Mouse (Mus musculus): ENCODE data around the gene Padi2. TPM values are rescaled to one million over a fixed set of nuclear protein-coding genes. Genes with fewer than 3 reads are reported as not detected.

Padi2 gene
- polyA plus RNA-seq, 1 experiment from 2014 or later: 3.8 TPM

DNA sequence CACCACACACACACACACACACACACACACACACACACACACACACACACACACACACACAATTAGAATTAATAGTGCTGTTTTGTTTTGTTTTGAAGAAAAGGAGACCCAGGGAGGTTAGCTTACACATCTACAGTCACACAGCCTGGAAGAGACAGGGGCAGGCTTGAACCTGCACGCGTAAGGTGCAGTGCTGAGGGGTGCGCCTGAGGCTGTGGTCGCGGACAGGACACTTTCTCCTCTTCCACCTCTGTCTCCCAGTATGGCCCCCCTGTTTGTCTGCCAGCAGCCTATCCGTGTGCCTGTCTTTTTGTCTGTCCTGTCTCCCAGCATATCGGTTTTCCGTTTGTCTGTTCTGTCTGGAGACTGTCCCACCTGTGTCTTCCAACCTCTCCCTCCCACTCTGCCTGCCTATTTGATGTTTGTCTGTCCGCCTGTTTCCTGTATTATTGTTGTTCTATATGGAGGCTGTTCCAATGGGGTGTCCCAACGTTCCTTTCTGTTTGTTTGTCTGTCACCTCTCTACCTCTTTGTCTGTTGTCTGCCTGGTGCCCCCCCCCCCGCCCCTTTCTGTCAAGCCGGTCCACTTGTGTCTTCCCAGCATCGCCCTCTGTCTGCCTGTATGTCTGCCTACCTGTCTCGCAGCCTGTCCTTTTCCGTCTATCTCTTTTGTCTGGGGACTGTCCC lies 80.0 kb downstream of the Padi2 start:
- WGBS: 27% methylated on average over 15 of the region's 15 CpGs
- peaks cover 26% of the 10 kb centered on the region for H3K4me1 ChIP-seq (replicated peaks)
- no peaks in the 10 kb centered on the region for H3K9me3 ChIP-seq
- no peak overlapping the region for H3K27ac ChIP-seq
- H3K9ac ChIP-seq: peak overlapping the region; percentile 94
- H3K27me3 ChIP-seq (replicated peaks): no peaks in the 10 kb centered on the region
- peak overlapping the region; percentile 95 for H3K4me3 ChIP-seq (replicated peaks)
- no peaks in the 10 kb centered on the region for H3K36me3 ChIP-seq
- ATAC-seq: no peak; the same call in none of the 2 replicates
- H3K4me2 ChIP-seq (replicated peaks): peak overlapping the region; percentile 85

GRCm38 (mm10) chr4:140986711-140987395 lies 80.7 kb downstream of the Padi2 start, which contains the start of gene Atp13a2:
Gene Atp13a2 (plus strand): TSS chr4:140986873.
- peak; percentile 89 for ATAC-seq
- Histone ChIP-seq H3K27me3 (replicated peaks) (no peaks in the 10 kb centered on the region), H3K36me3 (no peaks in the 10 kb centered on the region), H3K27ac (peak within 1 kb of the TSS; percentile 44; the same call in 1 of the 2 replicates), H3K9me3 (no peaks in the 10 kb centered on the region), H3K9ac (peak within 1 kb of the TSS; percentile 94), H3K4me1 (replicated peaks) (peaks cover 26% of the 10 kb centered on the region), H3K4me3 (replicated peaks) (peak within 1 kb of the TSS; percentile 95), H3K4me2 (replicated peaks) (peak within 1 kb of the TSS; percentile 85)
- WGBS: under 1% methylated on average over 58 of the region's 58 CpGs

- H3K27me3 ChIP-seq (replicated peaks): no peaks in the 10 kb centered on the region
- peaks cover 4% of the 10 kb centered on the region; the same call in 1 of the 2 replicates for H3K36me3 ChIP-seq
- peak overlapping the region; percentile 95 for H3K4me3 ChIP-seq (replicated peaks)
- H3K27ac ChIP-seq: no peak overlapping the region
- WGBS: 33% methylated on average over 7 of the region's 7 CpGs
- peak overlapping the region; percentile 94 for H3K9ac ChIP-seq
- peak overlapping the region; percentile 85 for H3K4me2 ChIP-seq (replicated peaks)
- peaks cover 26% of the 10 kb centered on the region for H3K4me1 ChIP-seq (replicated peaks)
- no peak for ATAC-seq
- H3K9me3 ChIP-seq: no peaks in the 10 kb centered on the region
Measured at GRCm38 (mm10) chr4:140987476-140987875, 81.3 kb downstream of the Padi2 start.

DNA sequence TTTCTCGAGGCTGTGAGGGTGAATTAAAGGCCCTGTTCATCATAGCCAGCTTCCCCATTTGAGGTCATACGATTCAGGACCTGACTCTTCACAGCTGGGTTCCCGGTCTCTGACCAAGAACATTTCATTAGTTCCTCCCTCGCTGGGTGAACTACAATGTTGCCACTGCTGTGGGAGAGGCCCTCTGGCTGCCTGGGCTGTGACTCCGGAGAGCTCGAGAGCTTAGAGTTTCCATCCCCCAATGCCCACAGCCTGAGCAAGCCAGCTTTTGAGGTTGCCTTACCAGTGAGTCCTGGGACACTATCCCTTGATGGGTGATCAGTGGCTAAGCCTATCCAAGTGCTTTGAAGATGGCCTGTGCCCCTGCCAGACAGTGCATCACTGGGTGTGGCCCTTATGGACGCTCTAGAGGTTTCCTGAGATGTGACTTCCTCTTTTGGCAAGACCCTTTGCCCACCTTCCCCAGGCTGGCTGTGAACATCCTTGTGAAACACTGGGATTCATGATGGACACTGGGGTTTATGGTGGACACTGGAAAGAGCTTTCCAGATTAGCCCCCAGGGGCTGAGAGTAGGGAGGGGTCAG lies 82.7 kb downstream of the Padi2 start:
- no peak for ATAC-seq
- peaks cover 11% of the 10 kb centered on the region; the same call in 1 of the 2 replicates for H3K36me3 ChIP-seq
- 68% methylated on average over 7 of the region's 7 CpGs for WGBS
- H3K27ac ChIP-seq: no peak overlapping the region
- peaks cover 15% of the 10 kb centered on the region for H3K4me1 ChIP-seq (replicated peaks)
- H3K4me3 ChIP-seq (replicated peaks): no peak overlapping the region
- H3K4me2 ChIP-seq (replicated peaks): 0 out of 2 replicates have a peak overlapping the region, but pooled peaks have one; percentile 11
- no peaks in the 10 kb centered on the region for H3K9me3 ChIP-seq
- no peak overlapping the region for H3K9ac ChIP-seq
- no peaks in the 10 kb centered on the region for H3K27me3 ChIP-seq (replicated peaks)

GRCm38 (mm10) chr4:140989447-140989846 lies 83.3 kb downstream of the Padi2 start:
- 91% methylated on average over 14 of the region's 14 CpGs for WGBS
- peaks cover 15% of the 10 kb centered on the region for H3K4me1 ChIP-seq (replicated peaks)
- ATAC-seq: no peak
- H3K27ac ChIP-seq: no peak overlapping the region
- no peak overlapping the region for H3K4me2 ChIP-seq (replicated peaks)
- H3K4me3 ChIP-seq (replicated peaks): no peak overlapping the region
- no peak overlapping the region for H3K9ac ChIP-seq
- no peaks in the 10 kb centered on the region for H3K9me3 ChIP-seq
- H3K36me3 ChIP-seq: peaks cover 11% of the 10 kb centered on the region; the same call in 1 of the 2 replicates
- no peaks in the 10 kb centered on the region for H3K27me3 ChIP-seq (replicated peaks)

DNA sequence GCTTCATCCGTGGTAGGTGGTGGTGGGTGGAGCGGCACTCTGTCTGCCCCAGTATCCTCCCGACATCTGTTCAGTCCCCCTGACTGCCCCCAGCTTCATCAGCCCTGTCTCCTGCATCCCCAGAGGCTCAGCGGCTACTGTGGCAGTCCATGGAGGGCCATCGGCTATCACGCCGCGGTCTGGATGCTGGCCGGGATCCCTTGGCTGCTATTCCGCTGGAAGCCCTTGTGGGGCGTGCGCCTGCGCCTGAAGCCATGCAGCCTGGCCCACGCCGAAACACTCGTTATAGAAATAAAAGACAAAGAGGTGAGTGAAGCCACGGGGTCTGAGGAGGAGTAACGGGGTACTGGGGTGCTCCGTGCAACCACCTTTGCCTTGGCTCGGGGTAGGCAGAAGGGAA lies 86.1 kb downstream of the Padi2 start:
- Histone ChIP-seq H3K4me3 (replicated peaks) (no peak overlapping the region), H3K4me1 (replicated peaks) (peaks cover 14% of the 10 kb centered on the region), H3K9ac (no peak overlapping the region), H3K9me3 (no peaks in the 10 kb centered on the region), H3K27me3 (replicated peaks) (no peaks in the 10 kb centered on the region), H3K36me3 (peaks cover 25% of the 10 kb centered on the region), H3K27ac (no peak overlapping the region), H3K4me2 (replicated peaks) (no peak overlapping the region)
- ATAC-seq: no peak
- 93% methylated on average over 20 of the region's 20 CpGs for WGBS

- Histone ChIP-seq H3K9ac (no peak overlapping the region), H3K9me3 (no peaks in the 10 kb centered on the region), H3K27me3 (replicated peaks) (no peaks in the 10 kb centered on the region), H3K4me2 (replicated peaks) (no peak overlapping the region), H3K4me3 (replicated peaks) (no peak overlapping the region), H3K27ac (no peak overlapping the region), H3K36me3 (peaks cover 31% of the 10 kb centered on the region), H3K4me1 (replicated peaks) (peaks cover 6% of the 10 kb centered on the region)
- WGBS: 80% methylated on average over 8 of the region's 8 CpGs
- ATAC-seq: no peak
Measured at GRCm38 (mm10) chr4:140993846-140994245, 87.7 kb downstream of the Padi2 start.

DNA sequence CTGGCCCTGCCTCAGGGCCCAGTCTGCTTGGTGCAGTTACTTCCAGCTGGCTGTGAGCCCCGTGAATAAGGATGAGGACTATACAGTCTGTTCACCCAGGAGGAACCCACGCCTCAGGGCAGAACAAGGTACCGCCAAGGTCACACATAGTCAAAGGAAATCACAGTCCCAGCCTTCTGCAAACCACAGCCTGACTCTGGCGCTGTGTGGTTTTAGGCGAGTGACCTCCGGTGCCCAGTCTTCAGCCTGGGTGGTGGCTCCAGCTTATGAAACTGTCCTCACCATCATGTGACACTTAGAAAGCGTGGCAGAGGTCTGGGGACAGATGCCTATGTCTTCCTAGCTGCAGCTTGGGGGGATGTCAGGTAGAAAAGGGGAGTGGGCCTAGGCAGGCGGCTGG lies 89.7 kb downstream of the Padi2 start:
- H3K4me1 ChIP-seq (replicated peaks): no peaks in the 10 kb centered on the region
- no peak overlapping the region for H3K4me3 ChIP-seq (replicated peaks)
- no peaks in the 10 kb centered on the region for H3K9me3 ChIP-seq
- WGBS: 92% methylated on average over 8 of the region's 8 CpGs
- H3K27me3 ChIP-seq (replicated peaks): no peaks in the 10 kb centered on the region
- H3K4me2 ChIP-seq (replicated peaks): no peak overlapping the region
- no peak for ATAC-seq
- H3K36me3 ChIP-seq: peaks cover 35% of the 10 kb centered on the region
- no peak overlapping the region for H3K9ac ChIP-seq
- no peak overlapping the region for H3K27ac ChIP-seq

DNA sequence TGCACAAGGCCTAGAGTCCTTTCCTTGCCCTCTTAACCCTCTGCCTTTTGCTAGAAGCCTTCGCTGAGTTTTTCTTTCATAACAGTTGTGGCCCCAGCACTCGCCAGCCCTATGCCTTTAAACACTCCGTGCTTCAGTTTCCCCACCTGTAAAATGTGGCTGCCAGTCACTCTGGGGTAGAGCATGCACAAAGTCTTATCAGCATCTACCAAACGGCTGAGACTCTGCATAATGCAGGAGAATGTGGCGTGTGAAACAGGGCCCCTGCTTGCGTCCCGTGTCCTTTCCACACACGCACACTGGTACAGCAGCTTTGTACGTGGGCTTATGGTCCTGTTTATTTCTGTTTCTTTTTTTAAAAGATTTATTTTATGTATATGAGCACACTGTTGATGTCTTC lies 90.7 kb downstream of the Padi2 start:
- Histone ChIP-seq H3K36me3 (peaks cover 35% of the 10 kb centered on the region), H3K9me3 (no peaks in the 10 kb centered on the region), H3K4me3 (replicated peaks) (no peak overlapping the region), H3K9ac (no peak overlapping the region), H3K4me1 (replicated peaks) (no peaks in the 10 kb centered on the region), H3K27me3 (replicated peaks) (no peaks in the 10 kb centered on the region), H3K27ac (no peak overlapping the region), H3K4me2 (replicated peaks) (no peak overlapping the region)
- WGBS: 94% methylated on average over 9 of the region's 9 CpGs
- ATAC-seq: no peak

Other genes with a start within 250 kb of the Padi2 start
- 15.3 and 16.2 TPM in 2 replicates for gene Arhgef10l, start 240.3 kb upstream of the Padi2 start, polyA plus RNA-seq (2015; fragmentation: Nextera tagmentation; extraction: Ambion mirVana)
- gene Rcc2, start 205.8 kb upstream of the Padi2 start, polyA plus RNA-seq (2015; fragmentation: Nextera tagmentation; extraction: Ambion mirVana): 37.8 and 43.8 TPM in 2 replicates
- gene Padi6, start 163.7 kb upstream of the Padi2 start, polyA plus RNA-seq (2015; fragmentation: Nextera tagmentation; extraction: Ambion mirVana): 0.11 and 0.15 TPM in 2 replicates
- gene Padi4, start 132.1 kb upstream of the Padi2 start, polyA plus RNA-seq (2015; fragmentation: Nextera tagmentation; extraction: Ambion mirVana): 2.3 and 2.7 TPM in 2 replicates
- gene Padi3, start 95.7 kb upstream of the Padi2 start, polyA plus RNA-seq (2015; fragmentation: Nextera tagmentation; extraction: Ambion mirVana): 0.40 and 0.42 TPM in 2 replicates
- 0.19 and 0.32 TPM in 2 replicates for gene Padi1, start 60.6 kb upstream of the Padi2 start, polyA plus RNA-seq (2015; fragmentation: Nextera tagmentation; extraction: Ambion mirVana)
- gene Sdhb, start 54.9 kb downstream of the Padi2 start, polyA plus RNA-seq (2015; fragmentation: Nextera tagmentation; extraction: Ambion mirVana): 539 and 577 TPM in 2 replicates
- gene Atp13a2, start 80.5 kb downstream of the Padi2 start, polyA plus RNA-seq (2015; fragmentation: Nextera tagmentation; extraction: Ambion mirVana): 29.8 and 35.7 TPM in 2 replicates
- gene Mfap2, start 104.1 kb downstream of the Padi2 start, polyA plus RNA-seq (2015; fragmentation: Nextera tagmentation; extraction: Ambion mirVana): 329 and 347 TPM in 2 replicates
- gene Crocc, start 154.2 kb downstream of the Padi2 start, polyA plus RNA-seq (2015; fragmentation: Nextera tagmentation; extraction: Ambion mirVana): 4.0 and 4.7 TPM in 2 replicates
- gene Necap2, start 172.0 kb downstream of the Padi2 start, polyA plus RNA-seq (2015; fragmentation: Nextera tagmentation; extraction: Ambion mirVana): 66.6 and 70.2 TPM in 2 replicates
- gene Spata21, start 182.0 kb downstream of the Padi2 start, polyA plus RNA-seq (2015; fragmentation: Nextera tagmentation; extraction: Ambion mirVana): not detected in 2 replicates
- gene Szrd1, start 233.4 kb downstream of the Padi2 start, polyA plus RNA-seq (2015; fragmentation: Nextera tagmentation; extraction: Ambion mirVana): 42.7 and 44.3 TPM in 2 replicates
- gene Fbxo42, start 241.6 kb downstream of the Padi2 start, polyA plus RNA-seq (2015; fragmentation: Nextera tagmentation; extraction: Ambion mirVana): 17.4 and 18.7 TPM in 2 replicates